Mouse (Mus musculus) activated CD4-positive, CD25-positive, alpha-beta regulatory T cell, adult 4 months (primary cell): ENCODE results near the gene Cit. TPM values are rescaled to one million over a fixed set of nuclear protein-coding genes. Genes with fewer than 3 reads are reported as not detected.
"Not testable (repeated sequence)": the region's sequence is repeated elsewhere in the genome, so short reads cannot be mapped to it uniquely, and the experiment has no call there.

Experiments used
- ATAC-seq: one replicate; pipeline ENCODE4 v1.8.0; 2017
- polyA plus RNA-seq, 2 experiments: library from polyadenylated mRNA; unstranded; fragments of 100-300 nt; shearing (Covaris generic); gene quantifications; one replicate each; pipeline ENCODE4 v1.2.1; 2017

Cit gene
- polyA plus RNA-seq, result 10 to 100 TPM in 1 of 2 experiments, 1 to 10 TPM in 1; 7.2 to 10.2 TPM

DNA sequence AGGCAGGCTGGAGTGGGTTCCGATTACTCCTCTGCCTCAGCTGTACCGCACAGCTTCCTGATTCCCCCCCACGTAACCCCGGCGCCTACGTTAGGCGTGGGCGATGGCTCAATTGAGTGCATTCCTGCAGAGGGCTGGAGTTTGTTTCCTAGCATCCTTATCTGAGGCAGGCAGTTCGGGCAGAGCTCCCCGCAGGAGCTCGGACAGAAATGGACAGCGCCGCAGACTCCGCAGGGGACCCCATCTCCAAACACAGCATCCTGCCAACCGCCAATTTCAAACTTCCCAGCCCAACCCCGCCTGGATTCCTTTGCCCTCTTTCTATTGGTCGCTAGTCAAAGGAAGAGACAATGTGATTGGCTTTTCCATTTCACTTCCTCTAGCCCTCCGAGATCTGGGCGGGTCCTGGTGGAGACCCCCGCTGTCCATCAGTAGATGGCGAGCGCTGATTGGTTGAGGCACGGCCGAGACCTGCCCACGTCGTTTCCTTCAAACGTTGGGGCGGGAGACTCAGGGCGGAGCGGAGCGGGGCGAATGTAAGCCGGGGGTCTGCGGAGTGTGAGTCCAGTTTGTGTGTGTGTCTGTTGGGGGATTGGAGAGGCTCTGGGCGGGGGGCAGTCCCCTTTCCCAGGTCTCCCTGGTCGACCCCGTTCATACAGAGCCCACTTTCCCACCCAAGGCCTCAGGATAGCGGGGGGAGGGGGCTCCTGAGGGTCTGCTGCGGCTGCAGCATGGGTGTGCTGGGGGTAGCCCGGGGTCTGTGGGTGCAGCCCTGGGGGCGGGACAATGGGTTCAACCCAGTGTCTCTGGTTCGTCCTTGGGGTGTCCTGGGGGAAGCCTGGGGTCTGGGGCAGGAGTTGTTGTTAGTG is at the start of gene Cit:
TSS of gene Cit (plus strand) at position 513 of the 869 bp plus-strand sequence.
- peak; percentile 99 for ATAC-seq

DNA sequence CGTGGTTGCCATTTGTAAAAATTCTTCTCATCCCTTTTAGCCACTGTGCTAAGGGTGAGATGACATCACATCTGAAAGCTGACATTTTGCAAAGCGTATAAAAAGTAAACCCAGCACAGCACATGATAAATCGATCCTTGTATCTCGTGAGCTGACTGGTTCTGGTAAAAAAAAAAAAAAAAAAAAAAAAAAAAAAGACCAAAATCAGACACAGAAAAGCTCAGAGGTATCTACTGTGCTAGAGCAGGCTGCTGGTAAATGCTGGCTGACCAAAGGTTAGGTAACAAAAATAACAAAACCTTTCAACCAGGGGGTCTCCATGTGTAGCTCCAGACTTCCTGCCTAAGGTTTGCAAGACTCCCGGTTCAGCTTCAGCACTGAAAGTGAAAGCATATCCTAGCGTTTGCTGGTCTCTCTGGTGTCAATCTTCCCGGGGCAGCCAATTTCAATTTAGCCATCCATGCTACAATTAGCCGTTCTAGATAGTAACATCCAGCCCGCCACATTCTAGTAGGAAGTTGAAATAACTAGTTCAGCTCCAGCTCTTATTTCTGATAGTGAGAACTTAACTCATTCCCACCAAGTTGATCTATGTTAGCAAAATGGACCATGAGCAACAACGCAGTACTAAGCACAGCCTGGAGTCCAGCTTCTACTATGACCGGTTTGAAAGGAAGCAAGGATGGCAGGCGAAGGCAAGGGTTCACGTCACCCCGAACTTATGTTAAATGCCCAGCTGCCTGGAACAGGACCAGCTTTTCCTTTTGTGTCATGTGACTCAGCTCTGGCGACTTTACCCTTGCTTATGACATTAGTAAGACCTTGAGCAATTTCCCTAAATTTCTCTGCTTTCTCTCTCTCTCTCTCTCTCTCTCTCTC is 45.8 kb upstream of the Cit start:
- ATAC-seq, result peak; percentile 36

DNA sequence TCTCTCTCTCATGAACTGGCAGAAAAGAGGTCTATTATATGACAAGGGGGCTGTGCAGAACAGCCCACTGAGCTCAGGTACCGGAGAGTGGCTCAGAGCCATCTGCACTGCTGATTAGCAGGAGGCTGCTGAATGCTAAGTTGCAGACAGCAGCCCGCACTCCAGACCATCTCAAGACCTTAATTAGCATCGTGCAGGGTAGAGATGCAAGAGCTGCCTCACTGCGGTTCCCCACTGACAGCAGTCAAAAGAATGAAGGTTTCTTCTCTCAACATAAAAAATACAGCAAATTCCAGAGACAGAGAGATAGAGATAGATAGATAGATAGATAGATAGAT is 45.2 kb upstream of the Cit start:
- no peak for ATAC-seq

DNA sequence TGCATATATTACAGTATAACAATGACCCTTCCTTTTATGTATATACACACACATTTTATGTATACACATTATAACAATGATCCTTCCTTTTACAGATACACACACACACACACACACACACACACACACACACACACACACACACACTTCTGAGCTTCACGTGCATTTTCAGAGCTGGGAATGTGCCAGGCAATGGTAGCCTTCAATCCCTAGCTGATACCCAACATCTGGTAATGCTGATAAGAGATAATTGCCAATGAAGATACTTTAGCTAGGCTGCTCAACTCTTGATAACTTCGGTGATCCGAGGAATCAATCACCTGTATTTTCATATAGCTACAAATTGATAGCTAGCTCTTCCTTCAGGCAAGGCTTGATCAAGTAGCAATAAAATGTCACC is 32.8 kb upstream of the Cit start:
- no peak for ATAC-seq

DNA sequence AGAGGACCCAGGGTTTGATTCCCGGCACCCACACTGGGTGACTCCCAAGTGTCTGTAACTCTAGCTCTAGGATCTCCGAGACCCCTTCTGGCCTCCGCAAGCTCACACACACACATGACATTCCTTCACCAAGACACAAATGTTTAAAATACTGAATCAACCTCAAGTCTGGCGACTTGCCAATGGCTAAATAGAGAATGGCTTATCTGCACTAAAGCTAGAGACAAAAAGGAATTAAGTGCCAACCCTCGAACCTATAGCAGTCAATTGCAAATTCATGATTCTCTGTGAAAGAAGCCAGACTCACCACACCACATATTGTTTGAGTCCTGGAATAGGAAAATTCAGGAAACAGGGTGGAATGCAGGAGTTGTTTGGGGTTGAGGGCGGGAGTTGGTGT is 28.1 kb upstream of the Cit start:
- ATAC-seq, result no peak

DNA sequence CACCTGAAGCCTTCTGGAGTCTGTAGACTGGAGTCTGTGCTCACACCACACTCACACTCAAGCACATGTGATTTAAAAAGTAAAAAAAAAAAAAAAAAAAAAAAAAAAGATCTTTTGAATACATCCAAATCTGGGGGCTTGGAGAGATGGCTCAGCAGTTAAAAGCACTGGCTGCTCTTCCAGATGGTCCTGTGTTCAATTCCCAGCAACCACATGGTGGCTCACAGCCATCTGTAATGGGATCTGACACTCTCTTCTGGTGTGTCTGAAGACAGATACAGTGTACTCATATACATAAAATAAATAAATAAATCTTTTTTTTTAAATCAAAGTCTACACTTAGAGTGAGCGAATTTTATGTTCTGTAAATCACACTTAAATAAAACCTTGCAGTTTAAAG is 27.4 kb upstream of the Cit start:
- not testable (repeated sequence) for ATAC-seq

DNA sequence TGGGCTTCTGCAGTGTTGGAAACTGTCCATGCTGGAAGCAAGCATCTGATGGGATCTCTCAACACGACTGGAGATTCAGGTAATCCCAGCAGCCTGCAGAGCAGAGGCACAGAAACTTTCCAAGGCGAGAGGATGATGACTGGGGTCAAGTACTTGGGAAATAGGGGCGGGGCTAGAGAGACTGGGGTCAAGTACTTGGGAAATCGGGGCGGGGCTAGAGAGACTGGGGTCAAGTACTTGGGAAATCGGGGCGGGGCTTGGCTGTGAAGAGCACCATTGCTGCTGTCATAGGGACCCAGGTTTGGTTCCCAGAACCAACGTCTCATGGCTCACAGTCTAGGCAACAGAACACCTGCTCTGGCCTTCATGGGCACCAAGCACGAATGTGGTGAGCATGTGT is 25.1 kb upstream of the Cit start:
- ATAC-seq, result no peak

DNA sequence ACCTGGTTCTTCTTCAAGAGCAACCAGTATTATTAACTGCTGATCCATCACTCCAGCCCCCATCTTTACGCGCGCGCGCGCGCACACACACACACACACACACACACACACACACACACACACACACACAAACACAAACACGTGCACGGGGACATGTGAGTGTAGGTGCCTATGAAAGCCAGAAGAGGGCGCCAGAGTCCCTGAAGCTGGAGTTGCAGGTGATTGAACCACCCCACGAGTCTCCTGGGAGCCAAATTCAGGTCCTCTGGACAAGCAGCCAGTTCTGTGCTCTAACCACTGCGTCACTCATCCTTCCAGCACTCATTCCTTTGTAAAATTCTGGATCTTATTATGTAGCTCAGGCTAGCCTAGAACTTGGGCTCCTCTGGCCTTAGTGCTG is 23.9 kb upstream of the Cit start:
- ATAC-seq, result no peak

DNA sequence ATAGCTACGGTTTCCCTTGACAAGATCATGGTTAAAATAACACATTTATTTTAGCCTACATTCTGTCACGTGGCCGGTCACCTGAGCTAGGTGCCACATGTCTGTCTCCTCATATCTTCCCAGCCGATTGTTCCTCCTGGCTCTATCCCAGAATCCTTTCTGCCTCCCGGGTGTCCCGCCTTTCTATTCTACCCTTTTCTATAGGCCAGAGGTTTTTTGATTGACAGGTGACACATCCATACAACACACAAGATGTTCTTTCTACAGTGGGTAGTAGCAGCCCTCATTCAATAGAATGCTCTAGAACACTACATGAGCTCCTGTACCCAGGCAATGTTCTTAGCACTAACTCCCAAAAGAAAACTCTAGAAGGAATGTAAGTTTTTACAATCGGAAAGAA is 23.2 kb upstream of the Cit start:
- no peak for ATAC-seq

DNA sequence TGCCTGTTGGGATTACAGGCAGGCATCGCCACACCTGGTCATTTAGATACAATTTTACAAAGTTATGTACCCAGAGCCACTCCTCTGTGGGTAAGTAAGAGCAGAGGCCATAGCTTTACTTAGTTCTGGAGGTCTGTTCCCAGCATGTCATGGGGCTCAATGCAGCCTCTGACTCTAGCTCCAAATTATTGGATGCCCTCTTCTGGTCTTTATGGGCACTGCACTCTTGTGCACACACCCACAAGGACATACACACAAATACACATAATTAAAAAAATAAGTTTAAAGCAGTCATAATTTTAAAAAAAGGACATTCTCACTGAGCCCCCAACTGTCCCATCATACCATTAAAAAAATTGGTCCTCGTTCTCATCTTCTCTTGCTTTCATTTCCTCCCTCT is 12.3 kb upstream of the Cit start:
- no peak for ATAC-seq

DNA sequence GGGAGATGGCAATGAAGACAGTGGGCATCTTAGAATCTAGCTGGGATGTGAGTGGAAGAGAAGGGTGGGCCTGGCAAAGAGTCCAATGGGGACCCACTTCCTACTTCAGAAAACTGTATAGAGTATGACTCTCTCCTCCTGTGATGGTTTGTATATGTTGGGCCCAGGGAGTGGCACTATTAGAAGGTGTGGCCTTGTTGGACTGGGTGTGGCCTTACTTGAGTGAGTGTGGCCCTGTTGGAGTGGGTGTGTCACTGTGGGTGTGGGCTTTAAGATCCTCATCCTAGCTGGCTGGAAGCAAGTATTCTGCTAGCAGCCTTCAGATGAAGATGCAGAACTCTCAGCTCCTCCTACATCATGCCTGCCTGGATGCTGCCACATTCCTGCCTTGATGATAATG is 11.3 kb upstream of the Cit start:
- ATAC-seq, result not testable (repeated sequence)

DNA sequence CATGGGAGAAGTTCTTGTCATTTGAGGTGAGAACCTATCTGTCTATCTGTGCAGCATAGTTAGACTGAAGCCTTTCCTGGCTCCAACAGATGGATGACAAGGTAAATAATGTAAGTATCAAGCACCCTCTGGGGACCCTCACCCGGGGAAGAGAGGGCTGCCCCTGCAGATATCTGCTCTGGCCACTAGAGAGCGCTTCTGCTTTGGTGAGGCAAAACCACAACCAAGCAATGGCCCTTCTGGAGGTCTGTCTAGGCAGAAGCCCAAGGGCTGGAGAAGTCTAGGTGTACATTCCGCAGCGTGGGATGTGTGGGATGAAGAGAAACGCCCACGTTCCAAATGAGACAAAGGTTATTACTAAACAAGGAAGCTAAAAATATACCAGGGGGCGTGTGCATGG is 9.8 kb upstream of the Cit start:
- ATAC-seq, result no peak

DNA sequence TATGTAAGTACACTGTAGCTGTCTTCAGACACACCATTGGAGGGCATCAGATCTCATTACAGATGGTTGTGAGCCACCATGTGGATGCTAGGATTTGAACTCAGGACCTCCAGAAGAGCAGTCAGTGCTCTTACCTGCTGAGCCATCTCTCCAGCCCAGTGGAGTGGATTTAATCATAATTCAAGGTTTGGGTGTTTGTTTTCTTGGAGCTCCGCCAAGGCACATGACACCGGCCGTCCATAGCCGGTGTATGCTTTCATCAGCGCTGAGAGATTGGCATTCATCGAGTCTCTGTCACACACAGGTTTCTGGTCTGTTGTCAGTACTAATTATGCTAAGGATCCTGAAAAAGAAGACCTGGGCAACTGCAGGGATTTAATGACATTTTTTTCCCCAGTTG is 7.0 kb upstream of the Cit start:
- no peak for ATAC-seq

DNA sequence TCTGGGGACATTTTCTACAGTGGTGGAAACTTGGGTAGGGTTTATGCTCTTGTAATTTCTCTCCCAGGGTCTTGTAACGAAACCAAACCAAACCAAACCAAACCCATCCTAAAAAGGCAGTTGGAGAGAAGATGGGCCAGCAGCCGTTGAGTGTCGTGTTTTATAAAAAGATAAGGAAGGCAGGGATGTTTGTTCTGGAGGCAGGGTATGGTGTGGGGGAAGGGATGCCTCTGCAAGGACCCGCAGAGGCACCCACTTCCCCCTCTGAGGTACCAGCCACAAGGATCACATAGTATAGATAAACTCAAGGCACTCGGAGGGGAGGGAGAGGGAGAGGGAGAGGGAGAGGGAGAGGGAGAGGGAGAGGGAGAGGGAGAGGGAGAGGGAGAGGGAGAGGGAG is 4.6 kb upstream of the Cit start:
- no peak for ATAC-seq

DNA sequence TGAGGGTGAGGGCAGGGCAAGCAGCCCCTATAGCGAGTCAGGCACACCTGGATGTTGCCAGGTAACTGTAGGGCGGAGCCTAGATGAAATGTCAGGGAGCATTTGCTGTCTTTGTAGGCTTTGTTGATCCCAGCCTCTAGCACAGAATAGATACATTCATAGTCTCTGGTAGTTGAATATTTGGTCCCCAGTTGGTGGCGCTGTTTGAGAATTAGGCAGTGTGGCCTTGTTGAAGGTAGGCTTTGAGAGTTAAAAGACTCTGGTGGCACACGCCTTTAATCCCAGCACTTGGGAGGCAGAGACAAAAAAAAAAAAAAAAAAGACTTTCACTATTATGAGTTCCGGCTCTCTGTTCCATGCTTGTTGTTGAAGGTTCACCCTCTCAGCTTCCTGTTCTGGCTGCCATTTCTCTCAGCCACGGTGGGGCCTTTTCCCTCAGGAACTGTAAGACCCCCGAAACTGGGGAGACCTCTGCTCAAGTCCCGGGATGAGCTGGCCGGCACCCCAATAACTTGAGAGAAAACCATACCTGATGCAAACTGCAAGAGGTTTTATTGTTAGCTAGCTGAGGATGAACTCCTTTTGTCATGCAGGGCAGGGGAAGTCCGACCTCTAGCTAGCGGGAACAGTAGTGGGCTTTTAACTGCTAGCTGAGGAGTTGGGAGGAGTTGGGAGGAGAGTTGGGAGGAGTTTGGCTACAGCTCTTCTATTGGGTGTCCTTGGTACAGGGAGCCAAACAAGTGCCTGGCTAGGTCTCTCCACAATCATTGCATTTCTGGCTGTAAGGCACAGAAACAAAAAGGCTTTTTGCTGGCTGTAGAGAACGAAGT is 3.9 kb upstream of the Cit start:
- ATAC-seq, result no peak

DNA sequence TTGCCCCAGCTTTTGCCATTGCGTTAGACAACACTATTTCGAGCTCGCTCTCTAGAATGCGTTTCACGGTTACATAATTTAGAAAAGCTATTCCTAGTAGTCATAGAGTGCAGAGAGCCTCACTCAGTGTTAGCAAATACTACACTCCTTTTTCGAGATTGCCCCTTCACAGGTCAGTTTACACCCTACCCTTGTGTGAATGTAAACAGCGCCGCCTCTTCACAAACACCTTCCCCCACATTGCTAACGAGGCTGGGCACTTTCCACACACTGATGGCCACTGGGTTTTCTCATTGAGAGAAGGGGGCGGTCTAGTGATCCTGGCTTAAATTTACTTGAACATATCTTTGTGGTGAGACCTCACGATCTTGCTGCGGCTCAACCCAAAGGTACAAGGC is 711 bp upstream of the Cit start:
- no peak for ATAC-seq

DNA sequence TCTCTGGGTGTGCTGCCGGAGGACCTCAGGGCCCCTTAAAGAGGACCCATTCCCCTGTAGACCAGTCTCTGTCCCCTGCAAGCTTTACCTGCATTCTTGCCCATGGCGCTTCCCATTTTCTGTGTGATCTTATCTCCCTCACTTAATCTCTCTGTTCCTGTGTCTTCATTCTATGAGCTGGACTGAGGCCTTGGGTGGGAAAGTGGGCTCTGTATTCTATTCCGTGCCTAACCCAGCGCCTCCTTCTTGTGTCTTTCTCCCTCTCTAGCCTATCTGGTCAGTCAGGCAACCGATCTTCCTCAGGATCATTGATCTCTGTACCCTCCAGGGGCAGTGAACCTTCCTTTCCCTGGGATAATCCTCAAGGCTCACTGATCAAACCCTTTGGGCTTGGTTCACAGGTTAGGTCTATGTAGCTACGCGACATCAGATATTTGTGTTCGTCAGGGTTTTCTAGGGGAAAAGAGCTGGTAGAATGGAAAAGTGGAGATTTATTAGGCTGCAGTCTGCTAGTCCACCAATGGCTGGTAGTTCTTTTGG is 627 bp downstream of the Cit start:
- no peak for ATAC-seq

DNA sequence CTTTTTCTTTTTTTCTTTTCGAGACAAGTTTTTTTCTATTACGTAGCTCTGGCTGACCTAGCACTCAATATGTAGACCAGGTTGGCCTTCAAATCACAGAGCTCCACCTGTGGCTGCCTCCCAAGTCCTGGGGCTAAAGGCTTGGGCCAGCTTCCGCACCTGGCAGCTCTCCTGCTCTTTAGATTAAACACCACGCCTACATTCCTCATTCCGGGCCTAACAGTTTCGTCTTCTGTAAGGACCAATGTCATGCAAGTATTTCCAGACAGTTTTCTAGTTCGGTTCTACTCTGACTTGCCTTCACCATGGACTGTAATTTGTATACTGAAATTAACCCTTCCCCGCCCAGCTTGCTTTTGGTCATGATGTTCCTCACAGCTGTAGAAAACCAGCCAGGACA is 2.1 kb downstream of the Cit start:
- no peak for ATAC-seq

DNA sequence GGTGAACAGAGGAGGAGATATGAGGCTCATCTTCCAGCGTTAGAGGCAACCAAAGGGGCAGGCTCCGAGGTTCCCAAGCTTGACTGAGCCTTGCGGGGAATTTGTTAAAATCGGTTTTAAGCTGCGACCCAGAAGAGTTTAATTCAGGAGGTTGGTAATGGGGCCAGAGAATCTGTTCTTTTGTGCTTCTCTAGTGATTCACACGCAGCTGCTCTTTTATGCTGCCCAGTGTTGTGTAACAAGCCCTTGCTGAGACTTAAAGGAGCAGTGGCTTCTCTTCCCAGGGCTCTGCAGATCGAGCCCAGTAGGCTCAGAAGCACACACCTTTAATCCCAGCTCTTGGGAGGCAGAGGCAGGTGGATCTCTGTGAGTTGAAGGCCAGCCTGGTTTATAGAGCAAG is 3.4 kb downstream of the Cit start:
- no peak for ATAC-seq

DNA sequence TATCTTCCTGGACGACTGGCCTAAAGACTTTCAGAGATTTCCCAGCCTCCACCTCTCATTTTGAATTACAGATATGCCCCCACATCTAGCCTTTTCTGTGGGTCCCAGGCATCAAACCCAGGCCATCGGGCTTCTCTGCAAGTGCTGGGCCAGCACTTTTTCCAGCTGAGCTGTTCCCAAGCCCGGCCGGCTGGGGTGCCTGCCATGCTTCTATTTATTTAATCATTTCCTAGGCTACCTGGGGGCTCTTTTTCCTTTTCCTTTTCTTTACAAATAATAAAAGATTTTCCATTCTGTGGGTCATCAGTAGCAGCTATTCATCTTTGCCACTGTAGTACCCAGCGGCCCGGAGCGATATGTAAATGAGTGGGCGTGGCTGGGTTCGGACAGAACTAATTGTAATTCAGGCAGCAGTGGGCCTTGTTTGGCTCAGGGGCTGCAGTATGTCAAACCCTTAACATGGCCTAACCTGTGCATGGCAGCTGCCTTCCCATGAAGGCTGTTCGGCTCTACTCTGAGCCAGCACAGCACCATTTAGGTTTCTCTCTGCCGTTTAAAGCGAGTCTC is 4.3 kb downstream of the Cit start:
- ATAC-seq, result no peak

DNA sequence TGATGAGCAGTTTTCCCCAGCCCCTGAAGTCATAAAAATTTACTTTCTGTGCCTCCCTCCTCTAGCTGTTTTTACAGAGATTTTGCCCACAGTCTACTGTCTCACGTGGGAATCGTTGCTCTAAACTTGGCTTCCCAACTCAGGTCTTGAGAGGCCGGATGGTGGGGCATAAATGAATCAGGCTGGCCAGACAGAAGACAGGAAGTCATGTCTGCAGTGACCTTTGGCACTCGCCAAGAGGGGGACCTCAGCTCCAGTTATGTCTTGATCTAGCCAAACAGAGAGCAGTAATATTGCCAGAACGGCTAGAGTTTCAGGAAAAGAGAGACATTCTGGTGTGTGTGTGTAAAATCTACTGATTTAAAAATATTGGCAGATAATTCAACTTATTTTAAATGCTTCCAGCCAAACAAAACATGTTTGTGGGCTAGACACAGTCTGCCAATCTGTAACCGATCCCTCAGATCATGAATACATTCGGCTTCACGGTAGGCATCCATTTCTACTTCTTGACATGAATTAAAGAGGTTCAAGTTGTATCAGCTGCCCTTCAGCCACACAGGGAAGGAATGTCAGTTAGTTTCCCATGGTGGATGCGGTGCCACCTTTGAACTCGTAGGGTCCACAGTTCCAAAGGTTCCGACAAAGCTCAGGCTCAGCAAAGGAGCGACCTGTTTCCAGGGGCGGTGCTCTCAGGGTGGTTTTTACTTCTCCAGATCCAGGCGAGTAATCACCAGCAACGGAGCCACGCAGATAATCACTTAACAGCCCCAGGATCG is 5.4 kb downstream of the Cit start:
- ATAC-seq, result no peak

DNA sequence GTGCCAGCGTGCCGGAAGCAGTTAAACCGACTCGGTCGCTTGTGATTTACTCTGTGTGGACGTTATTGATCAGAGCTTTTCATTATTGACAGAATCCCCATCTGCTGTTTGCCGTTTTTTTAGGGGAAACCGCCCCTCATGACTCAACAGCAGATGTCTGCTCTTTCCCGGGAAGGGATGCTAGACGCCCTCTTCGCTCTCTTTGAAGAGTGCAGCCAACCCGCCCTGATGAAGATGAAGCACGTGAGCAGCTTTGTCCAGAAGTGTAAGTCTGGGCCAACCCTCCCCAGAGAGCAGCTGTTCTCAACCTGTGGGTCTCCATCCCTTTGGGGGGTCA is 5.9 kb downstream of the Cit start:
- no peak for ATAC-seq
